Mouse (Mus musculus) c-Kit-negative CD71-positive TER-119-positive erythroid progenitor cells, embryonic 14.5 days (primary cell): ENCODE results near the gene Chrna9.

ENCODE experiments used
- DNase-seq: peaks from one replicate; pipeline ENCODE4 v3.0.0-alpha.2; 2013; ENCODE audit warnings: low read depth, low spot score

The Chrna9 gene

DNA sequence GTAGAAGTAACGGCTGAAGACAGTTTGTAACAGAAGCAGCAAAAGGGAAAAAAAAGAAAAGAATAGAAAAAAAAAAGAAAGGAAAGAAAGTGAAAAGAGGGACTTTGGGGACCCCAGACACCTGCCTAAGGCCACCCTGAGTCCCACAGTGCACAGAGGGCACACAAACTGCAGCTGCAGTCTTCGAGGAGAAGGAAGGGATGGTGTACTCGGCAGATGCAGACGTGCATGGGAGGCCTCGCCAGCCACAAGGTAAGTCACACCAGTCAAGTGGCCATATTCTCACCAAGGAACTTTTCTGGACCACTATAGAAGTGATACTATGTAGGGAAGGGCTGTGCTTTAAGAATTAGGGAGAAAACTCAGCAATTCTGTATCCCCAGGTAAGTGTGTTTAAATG, at the start of gene Chrna9:
Gene Chrna9 (plus strand): TSS at position 139 of the 400 bp plus-strand sequence.
- DNase-seq: no peak

DNA sequence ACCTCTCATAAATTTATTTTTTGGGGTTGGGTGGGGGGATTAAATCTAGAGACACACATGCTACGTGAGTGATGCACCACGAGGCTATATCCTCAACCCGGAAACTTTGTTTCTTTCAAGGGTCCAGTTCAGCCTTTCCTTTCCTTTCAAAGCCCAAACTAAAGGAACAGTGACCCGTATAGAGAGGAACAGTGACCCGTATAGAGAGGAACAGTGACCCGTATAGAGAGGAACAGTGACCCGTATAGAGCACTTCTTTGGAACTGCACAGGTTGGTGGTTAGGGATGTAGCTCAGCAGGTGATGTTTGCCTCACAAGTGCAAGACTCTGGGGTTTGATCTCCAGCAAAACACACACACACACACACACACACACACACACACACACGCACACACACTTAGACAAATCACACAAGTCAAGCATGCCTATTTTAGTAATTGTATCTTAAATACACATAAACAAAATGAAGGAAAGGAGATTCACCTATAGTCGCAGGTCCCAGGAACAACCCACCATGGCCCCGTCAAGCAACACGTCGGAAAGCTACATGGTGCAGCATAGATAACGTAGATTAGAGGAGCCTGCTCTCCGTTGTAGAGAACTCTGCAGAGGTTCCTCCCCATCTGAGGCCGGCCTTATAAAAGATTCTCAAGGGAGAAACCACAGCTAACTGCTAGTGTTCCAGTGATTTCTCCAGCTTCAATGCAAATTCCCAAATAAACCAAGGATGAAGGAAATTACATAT, 48.9 kb upstream of the Chrna9 start:
- DNase-seq: no peak

- DNase-seq: no peak
These were observed 46.6 kb upstream of the Chrna9 start for GRCm38 (mm10) chr5:65888102-65888501.

DNA sequence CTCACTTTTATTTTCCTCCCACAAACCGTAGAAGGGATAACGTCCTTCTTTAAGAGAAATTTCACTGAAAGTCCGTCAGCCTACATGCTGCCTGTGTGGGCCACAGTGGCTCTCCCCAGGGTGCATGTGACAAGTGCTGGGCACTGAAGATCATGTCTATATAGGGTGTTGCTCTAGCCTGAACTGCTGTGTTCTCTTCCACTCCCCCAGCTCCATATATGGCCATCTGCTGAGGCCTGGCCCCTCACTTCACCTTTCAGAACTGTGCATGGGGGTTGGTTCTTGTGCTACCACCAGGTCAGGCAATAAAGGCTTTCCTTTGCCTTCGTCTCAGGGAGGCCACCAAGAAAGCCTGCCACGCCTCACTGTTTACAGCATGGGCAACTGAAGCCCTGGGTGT, 45.7 kb upstream of the Chrna9 start:
- no peak for DNase-seq

GRCm38 (mm10) chr5:65891251-65891826, 43.4 kb upstream of the Chrna9 start:
- no peak for DNase-seq

DNA sequence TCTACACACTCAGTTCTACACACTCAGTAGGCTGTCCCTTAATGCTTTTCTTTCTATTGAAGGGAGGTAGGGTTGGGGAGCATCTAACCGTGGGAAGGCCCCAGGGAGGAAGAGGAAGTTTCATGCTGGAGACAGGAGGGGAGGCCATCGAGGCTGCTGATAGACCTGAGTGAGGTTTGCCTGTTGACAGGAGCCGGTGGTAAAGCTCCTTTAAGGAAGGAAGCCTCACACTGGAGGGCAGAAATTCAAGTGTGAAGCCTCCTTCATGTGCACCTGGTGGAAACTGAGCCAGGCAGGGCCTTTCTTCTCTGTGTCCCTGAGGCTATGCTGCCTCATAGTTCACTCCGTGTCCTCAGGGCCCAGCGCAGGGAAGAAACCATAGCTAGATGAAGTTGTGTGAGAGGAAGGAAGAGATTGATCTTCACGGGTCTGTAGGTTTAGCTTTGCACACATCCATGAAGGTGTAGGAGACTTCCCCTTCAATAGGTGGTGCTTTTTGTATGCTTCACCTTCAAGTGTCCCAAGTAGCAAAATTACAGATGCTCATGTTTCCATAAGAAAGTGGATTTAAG, 39.5 kb upstream of the Chrna9 start:
- DNase-seq: no peak

DNA sequence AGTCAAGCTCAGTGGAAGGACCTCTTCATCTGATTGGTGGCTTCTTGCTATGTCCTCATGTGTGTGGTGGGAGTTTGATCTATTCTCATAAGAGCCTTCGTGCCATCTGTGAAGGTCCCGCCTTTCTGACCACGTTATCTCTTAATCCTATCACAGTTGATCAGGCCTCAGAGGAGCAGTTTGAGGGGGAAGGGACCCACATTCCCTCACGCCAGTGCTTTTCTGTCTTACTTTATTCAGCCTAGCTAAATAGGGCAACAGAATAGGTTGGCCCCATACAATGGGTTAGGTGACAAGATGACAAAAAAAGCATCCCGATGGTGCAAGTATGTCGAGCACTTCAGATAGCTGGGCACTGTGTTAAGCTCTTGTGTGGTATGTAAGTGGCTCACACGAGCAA, 39.0 kb upstream of the Chrna9 start:
- DNase-seq: no peak

- no peak for DNase-seq
These were observed 37.0 kb upstream of the Chrna9 start for GRCm38 (mm10) chr5:65897731-65898130.

DNA sequence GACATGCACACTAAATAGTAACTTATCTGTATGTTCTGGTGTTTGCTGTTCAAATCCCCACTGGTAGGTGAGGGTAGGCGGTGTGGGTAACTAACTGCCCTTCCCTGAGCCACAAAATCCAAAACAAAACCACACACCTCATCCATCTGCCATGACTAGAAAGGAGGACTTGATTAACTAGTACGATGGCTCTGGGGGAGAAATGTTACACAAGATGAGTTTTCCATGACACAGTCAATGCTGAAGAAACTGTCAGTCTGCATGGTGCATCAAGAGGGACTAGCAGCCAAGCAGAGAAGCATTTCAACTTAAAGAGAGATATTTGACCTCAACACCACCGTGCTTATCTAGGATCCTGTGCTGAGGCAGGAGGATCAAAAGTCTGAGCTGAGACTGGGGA, 36.0 kb upstream of the Chrna9 start:
- no peak for DNase-seq

DNA sequence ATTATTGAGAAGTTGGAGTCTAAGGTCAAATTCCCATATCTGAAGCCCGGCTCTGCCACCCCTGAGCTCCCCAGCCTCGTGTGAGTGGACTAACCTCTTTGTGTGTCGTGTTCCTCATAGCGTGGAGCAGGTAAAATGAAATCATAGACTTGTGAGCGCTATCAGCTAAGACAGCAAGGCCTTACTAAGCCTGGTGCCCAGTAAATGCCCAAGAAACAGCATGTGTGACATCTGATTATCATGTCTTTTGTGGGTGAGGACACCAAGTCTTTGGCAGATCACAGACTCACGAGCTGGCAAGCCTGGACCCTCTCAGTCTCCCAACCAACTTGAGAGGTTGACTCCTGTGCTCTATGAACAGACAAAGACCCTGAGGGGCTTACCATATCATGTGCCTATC, 34.6 kb upstream of the Chrna9 start:
- DNase-seq: no peak

DNA sequence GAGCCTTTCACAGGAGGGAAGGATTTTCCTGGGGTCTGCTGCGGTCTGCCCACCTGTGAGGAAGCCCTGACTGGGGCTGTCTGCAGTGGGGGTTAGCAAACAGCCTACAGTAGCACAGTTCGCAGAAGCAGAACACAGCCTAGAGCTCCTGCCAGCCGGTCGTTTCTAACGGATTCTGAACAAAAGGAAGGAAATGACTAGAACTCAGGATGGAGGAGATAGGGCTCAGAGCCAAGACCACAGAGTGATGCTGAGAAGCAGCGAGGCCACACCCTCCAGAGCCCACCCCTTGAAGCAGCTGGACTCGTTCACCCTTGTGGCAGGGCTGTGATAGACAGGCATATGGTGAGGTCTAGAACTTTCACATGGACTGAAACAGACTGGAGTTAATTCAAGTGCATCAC, 33.9 kb upstream of the Chrna9 start:
- no peak for DNase-seq

GRCm38 (mm10) chr5:65901868-65902418, 32.8 kb upstream of the Chrna9 start:
- no peak for DNase-seq

DNA sequence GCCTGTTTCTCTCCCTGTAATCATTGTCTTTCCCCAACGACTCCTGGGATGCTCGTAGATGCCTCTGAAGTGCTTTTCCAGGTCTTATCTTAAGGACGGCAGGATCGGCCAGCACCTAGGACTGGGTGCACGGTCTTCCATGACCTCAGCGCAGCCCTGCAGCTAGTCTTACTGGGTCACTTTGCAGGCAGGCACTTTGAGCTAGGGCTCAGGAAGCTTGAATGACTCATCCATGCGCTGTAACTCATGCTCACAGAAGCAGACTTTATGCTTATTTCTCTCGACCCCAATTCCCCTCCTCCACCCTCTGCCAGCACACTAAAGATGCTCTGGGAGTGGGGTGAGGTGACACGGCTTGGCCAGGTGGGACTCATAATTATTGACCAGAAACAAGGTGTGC, 31.9 kb upstream of the Chrna9 start:
- DNase-seq: no peak

DNA sequence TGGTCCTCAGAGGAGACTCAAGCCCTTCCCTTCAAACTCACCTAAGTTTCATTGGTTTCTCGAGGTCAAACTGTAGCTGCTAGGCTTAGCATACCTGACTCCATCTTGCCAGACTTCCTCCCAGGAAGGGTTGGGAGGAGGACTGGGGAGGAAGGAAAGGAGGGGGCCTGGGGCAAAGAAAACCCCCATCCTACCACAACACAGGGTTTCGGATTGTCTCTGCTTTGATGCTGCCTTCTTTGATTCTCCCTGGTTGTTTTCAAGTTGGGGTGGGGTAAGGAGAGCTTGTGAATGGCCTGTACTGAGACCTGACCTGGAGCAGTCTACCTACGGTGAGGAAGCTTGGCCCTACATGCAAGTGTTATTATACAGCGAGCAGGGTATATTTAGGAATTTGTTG, 30.2 kb upstream of the Chrna9 start:
- no peak for DNase-seq

DNA sequence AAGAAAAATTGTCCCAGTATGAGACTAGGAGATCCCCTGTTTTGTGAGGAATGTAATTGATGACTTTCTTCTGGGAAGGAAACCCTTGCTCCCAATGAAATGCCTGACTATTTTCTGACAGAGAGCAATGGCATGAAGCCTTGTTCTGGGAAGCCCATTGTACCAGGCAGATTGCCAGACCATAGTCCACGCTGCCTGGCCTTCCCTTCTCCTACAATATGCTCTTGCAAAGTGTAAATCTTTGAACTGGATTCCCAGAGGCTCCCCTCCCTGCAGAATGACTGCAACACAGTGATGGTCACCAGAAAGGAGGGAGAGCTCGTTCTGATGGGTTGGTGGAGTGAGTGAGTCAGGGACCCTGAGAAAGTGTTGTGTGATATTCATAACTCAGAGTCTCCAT, 26.0 kb upstream of the Chrna9 start:
- DNase-seq: no peak

- DNase-seq: no peak
These were observed 25.4 kb upstream of the Chrna9 start for GRCm38 (mm10) chr5:65909321-65909720.

- DNase-seq: no peak
These were observed 24.3 kb upstream of the Chrna9 start for GRCm38 (mm10) chr5:65910398-65910797.

GRCm38 (mm10) chr5:65911676-65912075, 23.0 kb upstream of the Chrna9 start:
- DNase-seq: no peak

GRCm38 (mm10) chr5:65912201-65912600, 22.5 kb upstream of the Chrna9 start:
- no peak for DNase-seq

DNA sequence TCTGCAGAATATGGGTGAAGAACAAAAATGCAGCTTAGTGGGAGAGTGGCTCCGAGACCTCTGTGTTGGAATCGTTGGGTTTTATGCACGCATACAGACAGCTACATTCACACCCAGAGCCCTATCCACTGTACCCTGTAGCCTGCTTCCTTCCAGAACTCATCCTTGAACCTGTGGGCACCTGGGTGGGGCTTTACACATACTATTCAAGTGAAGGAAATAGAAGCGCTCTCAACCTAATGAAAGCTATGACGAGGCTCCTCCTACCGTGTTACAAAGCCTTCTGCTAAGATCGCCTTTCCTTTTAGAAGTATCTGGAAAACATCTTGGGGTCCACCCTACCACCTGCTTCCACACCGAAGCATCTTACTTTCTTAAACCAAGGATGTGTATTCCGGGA, 21.6 kb upstream of the Chrna9 start:
- no peak for DNase-seq

GRCm38 (mm10) chr5:65914342-65914741, 20.4 kb upstream of the Chrna9 start:
- DNase-seq: no peak

DNA sequence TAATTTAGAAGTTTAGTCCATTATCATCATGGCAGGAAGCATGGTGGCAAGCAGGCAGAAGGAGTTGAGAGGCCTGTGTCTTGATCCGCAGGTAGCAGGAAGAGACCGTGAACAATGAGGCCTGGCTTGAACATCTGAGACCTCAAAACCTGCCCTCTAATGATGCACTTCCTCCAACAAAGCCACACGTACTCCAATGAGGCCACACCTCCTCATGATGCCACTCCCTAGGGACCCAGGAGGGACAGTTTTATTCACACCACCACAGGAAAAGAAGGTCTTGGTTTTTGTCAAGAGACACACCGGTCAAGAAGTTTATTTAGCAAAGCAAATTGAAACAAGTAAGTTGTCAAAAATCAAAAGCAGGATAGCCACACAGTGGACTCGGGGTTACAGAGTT, 17.8 kb upstream of the Chrna9 start:
- no peak for DNase-seq

DNA sequence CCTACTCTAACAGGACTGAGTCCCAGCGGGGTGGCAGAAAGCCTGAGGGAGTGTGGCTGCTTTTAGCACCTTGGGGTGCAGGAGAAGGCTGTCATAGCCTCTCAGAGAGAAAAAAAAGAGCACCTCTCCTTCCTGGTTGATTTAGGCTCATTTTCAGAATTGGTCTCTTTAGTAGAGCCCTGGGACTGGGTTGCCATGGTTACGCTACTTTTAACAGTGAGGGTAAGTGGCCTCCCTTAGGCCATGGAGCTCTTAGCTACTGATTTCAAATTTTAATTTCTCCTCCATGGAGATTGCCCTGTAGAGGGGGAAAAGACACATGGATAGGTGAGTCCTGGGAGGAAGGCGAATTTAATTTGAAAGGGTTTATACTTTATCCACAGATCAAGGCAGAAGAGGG, 16.1 kb upstream of the Chrna9 start:
- no peak for DNase-seq
